Mouse (Mus musculus) layer of hippocampus, adult 9-11 months (tissue): Measurements from ENCODE around the gene Myo1d.

Experiments used
- DNase-seq: peaks from one replicate; pipeline ENCODE4 v3.0.0; 2022

Gene Myo1d

DNA sequence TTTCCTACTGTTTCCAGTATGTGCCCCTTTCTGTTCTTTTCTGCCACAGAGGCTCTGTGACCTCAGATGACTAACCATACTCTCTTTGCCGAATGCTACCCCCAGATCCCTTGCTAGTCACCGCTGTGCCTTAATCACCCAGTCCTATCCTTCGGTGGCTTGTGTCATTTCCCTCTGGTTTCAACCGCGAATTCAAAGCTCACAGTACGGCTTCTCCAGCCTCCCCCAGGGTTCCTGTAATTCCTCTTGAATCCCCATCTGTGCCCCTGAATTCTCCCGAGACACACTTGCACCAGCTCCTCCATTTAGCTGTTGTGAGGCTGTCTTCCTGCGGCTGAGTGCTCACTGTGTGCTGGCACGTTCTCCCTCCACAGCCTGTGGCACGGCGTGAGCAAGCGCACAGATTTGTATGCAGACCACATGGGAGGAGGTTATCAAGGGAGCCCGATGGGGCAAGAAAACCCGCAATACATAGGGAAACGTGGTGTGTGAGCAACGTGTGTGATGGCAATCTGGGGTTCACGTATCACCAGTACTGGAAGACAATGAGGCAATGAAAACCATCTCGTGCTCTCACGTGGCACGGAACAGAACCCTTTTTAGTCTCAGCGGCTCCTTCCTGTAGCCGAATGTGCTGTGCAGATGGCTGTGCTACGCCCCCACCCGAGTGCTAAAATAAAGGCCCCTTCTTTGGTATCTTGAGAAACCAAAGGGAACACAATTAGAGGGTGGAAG lies 177.0 kb downstream of the Myo1d start:
- peak; percentile 92 for DNase-seq

DNA sequence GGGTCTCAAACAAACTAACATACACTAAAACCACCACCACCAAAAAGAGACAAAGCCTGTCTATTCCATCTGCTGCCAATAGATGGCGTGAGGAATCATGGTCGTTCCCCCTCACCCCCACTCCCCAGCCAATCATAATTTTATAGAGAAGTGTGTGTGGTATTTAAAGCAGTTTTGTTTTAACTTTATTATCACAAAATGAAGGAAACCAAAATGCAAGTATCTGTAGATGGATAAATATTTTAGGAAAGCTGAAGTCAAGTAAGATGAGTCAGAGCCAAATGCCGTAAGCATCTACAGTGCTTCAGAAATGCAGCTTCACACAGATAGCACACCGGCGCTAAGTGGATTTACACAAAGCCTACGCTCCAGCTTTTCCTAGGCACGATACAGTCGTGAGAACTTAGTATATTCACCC lies 177.8 kb downstream of the Myo1d start:
- peak; percentile 29 for DNase-seq

DNA sequence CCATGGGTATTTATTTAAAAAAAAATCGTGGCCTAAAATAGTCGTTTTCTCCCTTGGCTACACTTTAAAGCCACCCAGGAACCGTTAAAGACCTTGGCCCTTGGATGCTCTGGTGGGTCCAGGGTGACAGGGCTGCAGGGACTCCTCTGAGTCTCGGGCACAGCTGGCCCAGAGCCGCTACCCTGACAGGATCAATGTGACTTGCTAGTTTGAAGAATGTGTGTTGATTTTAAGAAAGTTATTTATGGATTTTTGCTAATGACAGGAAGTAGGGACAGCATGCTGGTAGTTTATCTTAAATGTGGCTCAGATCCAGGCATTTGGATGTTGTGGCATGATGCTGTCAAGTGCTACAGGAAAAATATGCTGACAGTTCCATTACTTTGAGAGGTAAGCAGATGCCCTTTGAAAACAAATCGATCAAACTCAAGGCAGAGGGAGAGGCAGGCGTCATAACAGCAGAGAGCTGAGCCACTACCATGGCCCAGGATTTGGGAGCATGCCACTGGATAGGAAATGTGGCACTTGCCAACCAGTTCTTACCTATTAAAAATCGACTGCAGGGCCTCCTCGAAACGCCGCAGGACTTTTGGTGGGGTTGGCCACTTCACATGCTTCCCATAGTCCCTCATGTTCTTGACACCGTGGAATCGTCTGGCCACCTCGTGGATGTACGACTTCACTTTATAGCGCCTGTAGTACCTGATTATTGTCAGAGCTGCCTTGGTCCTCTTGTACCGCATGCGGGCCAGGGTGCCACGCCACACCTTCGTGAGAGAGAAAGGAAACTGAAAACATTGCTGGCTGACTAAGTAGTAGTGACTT lies 178.6 kb downstream of the Myo1d start:
- no peak for DNase-seq

DNA sequence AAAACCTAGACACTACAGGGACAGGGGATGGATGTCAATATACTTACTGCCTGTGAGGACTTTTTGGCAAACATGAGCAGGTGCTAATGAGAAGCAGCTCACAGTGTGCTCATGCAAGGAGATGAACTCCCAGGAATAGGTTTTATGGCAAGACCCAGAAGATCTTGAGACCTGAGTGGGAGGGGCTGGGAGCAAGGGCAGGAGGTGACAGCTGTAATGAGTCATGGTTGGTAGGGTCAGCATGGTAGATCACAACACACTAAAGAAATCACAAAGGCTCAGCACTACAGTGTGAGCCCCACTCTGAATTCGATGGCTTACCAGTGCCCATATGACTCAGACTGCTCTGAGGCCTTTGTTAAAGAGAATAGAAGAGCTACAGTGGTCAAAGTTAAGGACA lies 184.3 kb downstream of the Myo1d start:
- DNase-seq: no peak

DNA sequence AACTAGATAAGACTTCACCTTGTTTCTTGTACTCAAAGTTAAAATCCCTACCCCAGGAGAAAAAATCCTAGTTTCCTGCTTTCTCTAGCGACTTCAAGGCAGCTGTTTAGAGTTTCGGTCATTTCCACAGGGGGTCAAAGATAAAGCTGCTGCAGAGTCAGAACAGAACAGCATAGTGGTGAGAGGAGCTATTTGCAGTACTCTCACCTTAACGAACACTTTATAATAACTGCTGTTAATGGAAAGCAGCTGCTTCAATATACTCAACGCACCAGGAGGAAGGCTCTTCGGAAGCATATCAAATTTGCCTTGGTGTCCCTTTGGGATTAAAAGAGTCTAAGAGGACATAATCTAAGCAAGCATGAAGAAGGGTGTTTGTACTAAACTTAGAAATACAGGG lies 190.4 kb downstream of the Myo1d start:
- no peak for DNase-seq

DNA sequence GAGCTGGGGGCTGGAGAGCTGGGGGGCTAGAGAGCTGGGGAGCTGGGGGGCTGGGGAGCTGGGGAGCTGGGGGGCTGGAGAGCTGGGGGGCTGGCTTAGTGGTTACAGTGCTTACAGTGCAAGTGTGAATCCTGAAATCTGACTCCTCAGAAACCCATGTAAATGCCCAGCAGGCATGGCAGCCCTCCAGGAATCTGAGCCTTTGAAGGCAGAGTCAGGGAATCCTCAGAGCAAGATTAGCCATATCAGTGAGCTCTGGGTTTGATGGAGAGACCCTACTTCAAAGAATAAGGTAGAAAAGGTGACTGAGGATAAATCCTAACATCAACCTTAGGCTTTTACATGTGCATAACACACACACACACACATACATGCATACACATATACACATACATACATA lies 194.1 kb downstream of the Myo1d start:
- DNase-seq: no peak

DNA sequence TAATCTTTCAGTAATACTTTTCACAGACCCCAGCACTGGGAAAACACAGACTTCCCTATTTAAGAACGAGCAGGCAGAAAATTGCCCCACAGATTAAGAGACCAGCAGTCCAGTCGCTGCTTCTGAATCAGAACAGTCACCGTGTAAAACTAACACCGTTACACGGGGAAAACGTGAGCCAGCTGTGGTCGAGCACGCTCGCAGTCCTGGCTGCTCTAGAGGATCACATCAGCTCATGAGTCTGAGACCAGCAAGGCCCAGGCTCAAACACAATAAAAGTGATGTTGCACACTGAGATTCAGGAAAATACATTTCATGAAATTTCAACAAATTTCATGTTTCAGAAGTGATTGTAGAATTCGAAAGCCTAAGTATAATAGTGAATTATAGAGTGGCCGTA lies 194.6 kb downstream of the Myo1d start:
- no peak for DNase-seq

DNA sequence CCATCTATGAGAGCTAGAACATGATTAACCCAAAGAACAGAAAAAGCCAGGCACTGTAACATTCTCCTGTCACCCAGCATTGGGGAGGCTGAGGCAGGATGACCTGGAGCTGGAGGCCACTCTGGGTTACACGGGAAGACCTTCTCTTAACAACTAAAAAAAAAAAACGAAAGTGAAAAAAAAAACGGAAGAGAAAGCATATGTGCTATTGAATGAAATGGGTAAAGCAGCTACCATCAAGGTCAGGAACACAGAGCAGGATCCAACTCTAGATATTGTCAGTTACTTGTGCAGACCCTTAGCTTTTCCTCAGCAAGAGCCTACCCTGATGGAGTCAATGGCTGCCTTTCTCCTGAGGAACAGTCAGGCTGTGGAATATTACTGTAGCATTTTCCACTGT lies 199.3 kb downstream of the Myo1d start:
- DNase-seq: no peak

DNA sequence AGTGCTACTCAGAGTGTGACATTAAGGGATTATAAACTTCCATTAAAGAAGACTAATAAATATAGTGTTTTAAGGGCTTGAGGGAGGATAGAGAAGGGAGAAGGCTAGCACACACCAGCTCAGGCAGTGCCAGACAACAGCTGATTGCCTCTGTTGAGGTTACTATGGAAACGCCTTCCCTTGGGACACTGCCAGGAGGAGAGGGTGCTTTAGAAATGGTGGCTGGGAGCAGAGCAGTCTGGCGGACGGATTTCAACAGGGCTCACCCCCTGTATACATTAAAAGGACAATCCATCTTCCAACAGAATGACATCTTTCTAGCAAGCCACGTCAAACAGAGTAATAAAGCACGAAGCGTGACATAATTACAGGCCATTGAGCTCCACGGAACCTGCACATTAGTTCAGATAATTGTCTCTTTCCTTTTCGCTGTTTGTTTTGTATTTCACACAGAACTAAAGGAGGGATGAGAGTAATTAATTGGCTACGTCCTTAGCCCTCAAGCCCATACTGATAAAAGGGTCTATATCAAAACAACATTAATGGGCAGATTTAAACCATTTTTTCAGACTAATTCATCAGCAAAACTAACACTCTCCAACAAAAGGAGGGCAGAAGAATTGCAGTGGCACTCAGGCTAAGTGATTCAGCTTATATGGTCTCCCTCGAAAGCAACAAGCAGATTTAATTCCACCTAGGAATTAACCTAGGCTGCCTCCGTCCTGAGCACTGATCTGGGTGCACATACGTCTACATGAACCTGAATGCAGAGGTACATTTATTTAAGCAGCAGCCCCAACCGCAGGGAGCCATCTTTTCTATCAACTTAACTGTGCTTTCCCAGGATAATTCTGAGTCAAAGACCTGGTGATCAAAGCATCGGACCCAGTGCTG lies 201.8 kb downstream of the Myo1d start:
- peak; percentile 86 for DNase-seq

DNA sequence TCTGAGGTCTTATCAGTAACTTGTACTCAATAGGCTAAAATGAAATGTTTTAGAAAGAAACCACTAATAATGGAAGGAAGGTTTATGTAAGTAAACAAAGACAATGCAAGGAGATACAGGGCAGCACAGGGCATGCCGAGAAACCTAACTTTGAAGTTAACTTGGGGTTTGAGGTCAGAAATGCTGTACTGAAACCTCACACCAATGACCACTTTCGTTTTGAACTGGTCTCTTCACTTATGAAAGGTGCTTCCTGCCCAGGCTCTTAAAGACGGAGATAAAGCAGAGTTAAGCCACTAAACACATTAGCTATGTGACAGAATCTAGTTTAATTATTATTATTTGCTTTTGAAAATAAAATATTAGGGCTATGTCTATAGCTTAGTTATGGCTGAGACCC lies 204.0 kb downstream of the Myo1d start:
- no peak for DNase-seq

DNA sequence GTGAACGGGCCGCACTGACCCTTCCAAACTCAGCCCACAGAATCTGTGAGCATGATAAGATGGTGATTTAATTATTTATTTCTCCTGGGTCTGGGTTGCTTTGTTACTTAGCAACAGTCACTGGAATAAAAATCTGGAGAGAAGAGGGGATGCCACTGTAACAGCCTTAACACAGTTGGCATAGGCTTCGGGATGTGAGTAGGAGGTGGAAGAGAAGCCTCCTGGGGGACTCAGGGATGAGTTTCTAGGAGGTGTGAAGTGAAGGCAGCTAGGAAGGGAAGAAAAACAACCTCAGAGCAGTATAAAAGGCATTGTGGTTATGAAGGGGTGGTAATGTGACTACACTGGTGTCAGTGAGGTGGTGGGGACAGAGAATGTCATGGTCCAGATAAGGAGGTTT lies 213.5 kb downstream of the Myo1d start:
- DNase-seq: peak; percentile 28

DNA sequence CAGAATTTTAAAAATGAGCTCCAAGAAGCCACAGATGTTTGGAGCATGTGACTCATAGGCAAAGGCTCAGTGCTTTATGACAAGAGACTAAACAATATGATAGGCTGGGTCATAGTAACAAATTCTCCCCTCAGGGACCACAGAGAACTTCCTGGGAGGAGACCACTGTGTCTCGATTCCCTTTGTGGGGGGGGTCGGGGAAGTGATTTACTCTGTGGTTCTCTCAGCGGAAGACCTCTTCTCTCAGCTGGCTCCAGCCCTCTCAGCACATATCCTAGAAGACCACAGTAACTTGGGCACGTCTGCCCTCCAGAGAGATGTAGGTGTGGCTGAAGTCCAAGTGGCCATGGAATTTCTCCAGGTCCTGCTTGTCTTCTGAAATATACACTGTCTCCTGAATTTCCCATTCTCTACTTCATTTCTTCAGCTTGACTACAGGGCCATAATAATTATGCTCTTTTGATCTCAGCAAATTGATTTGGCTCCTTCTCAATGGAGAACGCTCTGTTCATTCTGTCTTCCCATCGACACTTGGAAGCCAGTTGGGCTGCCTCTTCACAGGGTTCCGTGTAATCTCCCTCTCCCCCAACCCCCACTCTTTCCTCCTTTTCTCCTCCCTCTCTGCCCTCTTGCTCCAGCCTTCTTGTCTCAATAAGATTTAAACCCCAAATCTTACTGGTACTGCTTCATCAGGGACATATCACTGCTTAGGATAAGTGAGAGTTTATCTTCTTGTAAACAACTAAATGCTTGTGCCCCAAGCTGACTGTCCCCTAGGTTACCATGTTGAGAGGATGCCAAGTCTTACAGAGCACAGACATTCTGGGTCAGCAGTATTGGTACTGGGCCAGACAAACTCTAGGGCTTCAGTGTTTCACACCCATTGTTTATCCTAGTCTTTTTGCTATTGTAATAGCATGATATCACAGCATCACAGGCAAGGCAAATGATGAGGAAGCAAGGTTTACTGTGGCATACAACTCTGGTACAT lies 214.6 kb downstream of the Myo1d start:
- peak; percentile 38 for DNase-seq

DNA sequence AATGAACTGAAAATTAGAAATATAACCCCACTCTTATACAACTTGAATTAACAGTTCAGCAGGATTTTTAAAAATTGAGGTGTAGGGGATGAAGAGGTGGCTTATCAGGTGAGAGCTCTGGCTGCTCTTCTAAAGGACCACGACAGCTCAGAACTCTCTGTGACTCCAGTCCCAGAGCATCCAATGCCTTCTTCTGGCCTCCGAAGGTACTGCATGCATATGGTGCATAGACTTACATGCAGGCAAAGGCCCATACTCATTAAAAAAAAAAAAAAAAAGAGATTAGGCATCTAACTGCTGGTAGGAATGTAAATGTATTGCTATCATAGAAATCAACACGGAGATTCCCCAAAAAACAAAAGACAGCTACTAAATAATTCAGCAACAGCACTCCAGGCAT lies 217.3 kb downstream of the Myo1d start:
- DNase-seq: no peak

DNA sequence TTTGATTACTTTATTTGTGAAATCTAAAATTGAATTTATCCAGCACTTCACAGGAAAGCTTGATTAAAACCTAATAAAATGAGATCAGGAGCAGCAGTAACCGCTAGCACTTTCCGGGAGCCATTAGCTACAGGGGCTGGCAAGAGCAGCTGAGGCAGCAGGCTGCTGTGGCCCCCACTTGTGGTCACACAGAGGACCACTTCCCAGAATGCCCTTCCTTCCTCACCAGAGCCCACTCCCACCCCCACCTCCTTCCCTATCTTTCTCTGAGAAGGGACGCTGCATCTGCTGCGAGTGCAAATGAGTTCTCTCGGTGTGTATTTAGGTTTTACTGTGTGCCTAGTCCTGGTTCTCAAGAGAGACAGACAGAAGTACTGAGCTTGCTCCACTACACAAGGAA lies 219.1 kb downstream of the Myo1d start:
- no peak for DNase-seq

DNA sequence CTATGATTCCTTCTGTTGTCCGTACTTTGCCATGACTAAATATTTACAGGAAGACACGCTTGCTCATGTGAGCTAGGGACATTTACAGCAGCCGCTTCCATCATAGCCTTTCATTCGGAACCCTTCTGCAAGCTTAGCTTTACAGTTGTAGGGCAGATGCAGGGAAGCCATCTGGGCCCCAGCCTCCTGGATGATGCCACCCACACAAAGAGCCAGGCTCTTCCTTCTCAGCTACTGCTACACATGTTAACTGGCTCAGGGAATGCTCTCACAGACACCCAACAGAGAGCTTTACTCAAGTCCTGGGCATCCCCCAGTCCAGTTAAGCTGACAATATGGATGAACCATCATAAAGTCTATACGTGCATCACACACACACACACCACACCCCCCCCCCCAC lies 224.4 kb downstream of the Myo1d start:
- DNase-seq: peak; percentile 47

DNA sequence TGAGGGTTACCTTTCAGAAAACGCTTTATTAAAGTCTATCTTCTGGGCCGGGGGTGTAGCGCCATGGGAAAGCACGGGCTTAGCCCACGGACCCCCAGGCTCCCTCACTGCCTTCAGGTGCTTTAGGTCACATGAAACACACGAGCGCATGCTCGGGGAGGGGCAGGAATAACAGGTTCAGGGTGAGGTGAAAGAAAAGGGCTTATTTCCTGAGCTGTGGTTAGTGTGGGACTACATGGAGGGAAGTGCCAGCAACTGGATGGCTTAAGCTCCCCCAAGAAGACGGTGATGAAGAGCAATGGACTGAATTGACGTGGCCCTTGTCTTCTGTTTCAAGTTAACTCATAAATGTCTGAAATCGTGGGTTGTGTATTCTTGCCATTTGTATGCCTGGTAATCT lies 226.8 kb downstream of the Myo1d start:
- DNase-seq: no peak

DNA sequence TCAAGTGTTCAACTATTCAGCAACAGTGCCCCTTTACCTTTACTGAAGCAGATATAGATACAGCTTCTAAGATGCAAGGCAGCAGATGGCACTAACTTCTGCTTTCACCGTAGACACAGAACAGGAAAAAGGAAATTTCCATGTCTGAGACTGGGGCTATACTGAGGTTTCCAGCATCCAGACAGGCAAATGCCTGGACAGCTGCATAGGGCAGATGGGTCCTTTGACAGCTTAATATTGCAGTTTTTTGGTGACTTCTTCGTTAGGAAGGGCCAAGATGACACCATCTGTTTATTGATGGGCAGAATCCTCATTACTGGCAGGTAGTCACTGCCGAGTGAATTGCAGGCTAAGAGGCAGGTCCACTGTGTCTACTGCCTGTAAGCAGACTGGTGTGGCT lies 228.2 kb downstream of the Myo1d start:
- peak; percentile 65 for DNase-seq

DNA sequence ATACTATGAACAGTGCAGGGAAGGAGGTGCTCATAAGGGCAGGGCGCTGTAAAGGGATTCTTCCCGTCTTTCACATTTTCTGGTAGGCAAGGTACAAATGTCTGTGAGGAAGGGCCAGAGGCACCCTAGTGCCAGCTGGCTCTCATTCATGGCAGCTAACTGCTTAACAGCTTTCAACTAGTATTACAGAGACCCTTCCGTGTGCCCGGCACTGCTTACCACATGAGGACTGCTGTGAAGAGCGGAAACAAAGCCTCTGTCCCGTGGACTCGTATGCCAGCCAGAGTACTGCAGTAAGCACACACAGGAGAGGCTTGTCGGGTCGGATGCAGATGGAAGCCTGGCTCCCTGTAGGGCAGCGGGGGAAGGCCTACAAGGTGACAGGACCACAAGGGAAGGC lies 229.6 kb downstream of the Myo1d start:
- DNase-seq: no peak

DNA sequence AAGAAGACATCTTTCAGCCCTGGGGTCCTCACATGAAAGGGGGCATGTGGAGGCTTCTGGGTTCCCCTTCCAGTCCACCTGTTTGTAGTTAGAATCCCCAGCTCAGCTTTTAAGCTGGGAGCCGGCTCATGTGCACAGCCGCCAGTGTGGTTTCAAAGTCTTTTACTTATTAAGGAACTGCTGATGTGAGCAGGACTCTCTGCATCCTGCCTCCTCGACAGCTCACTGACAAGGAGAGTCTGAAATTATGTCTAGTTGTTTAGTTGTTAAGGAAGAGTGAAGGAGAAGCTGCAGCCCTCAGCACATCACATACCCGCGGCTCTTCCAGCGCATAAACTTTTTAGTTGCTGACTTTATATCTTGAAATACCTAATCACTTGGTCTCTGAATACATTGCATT lies 230.0 kb downstream of the Myo1d start:
- no peak for DNase-seq

DNA sequence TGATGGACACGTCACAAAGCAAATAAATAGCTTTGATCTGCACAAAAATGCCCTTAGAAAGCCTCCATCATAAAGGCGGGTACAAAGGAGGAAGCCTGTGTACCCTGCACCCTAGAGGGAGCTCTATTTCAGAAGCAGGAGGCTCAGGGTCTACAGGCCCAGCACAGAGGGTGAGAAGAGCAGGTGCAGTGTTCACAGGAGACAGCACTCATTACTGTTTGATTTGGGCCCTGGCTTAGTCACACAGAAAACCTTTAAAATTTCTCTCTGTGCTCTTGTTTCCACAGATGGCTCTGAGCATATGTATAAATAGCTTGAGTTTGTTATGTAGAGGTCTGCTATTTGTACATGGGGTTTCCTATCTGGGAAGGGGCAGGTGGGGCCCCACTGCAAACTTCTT lies 233.6 kb downstream of the Myo1d start:
- no peak for DNase-seq

DNA sequence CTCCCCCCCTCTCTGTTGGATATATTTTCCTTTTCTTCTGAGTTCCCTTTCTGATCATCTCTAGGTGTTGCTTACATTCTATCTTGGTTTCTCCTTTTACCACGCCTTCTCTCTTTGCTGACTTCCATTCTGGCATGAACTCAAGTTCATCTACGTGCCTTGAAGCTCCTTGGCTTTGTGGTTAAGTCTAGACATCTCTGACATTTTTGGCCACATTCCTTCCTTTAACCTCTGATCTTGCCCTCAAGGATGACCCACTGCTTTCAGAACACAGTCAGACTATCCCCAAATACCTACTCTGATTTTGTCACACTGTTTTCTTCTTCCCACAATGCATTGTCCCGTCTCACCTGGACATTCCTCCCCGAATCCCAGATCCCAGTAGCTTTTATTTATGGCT lies 240.8 kb downstream of the Myo1d start:
- no peak for DNase-seq

DNA sequence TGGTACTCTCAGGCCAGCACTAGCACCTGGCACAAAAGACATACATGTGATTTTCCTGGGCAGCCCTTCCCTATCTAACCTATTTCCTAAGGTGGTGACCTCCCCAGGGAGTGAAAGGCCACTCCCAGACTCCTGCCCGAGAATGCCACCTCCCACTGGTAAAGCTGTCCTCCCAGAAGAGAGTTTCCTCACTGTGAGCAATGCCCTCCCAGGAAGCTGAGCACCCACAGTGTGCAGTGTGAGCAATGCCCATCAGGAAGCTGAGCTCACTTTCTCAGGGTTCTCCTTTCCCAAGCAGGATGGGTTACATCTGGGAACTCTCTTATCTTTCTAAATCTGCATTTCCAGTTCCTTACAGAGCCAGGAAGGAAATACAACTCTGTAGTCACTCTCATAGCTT lies 246.9 kb downstream of the Myo1d start:
- no peak for DNase-seq
